Mouse (Mus musculus) lung, postnatal 0 days (tissue): Measurements from ENCODE around the gene Rab37.

ENCODE experiments used
- CTCF ChIP-seq: IDR thresholded peaks from 2 replicates; pipeline ENCODE4 v1.5.1; 2016; ENCODE audit warnings: antibody characterized with exemption, mild to moderate bottlenecking
- EP300 ChIP-seq: IDR thresholded peaks from 2 replicates; pipeline ENCODE4 v1.6.1; 2016; ENCODE audit warnings: antibody characterized with exemption, mild to moderate bottlenecking, control low read depth

GRCm38 (mm10) chr11:115187693-115188092, 96.5 kb downstream of the Rab37 start, which contains the start of gene Nat9:
- TF ChIP-seq CTCF (no peak), EP300 (no peak)
